Mouse (Mus musculus): ENCODE data around the gene Gm3952. TPM values are rescaled to one million over a fixed set of nuclear protein-coding genes. Genes with fewer than 3 reads are reported as not detected.

Gene Gm3952
- polyA plus RNA-seq, 1 experiment: not detected

DNA sequence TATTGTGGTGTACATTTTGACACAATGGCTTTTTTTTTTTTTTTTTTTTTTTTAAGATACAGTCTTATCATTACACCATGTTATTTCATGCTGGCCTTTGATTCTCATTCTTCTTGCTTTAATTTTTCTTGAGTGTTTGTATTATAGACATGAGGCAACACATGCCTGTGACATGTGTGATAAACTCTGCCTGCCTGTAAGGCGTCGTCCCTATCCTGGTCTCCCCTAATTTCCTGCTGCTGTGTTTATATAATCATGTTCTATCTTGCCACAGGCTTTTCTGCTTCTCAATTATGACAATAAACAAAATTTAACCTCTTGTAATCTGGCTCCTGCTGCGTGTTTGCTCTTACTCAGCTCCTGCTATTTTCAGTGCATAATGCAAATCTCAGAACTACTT, 100.5 kb downstream of the Gm3952 start:
- DNase-seq (ENCODE audit: low read depth): no peak
- TF ChIP-seq POLR2A (IDR thresholded peaks at IDR 0.05; ENCODE audit: borderline replicate concordance, extremely low read depth, insufficient read depth, insufficient read length, poor library complexity, severe bottlenecking) (no peak), CTCF (IDR thresholded peaks at IDR 0.05; ENCODE audit: borderline replicate concordance, extremely low read depth, insufficient read depth, insufficient read length) (no peak)

- no peak for DNase-seq (ENCODE audit: low read depth)
- no peak for TF ChIP-seq POLR2A (IDR thresholded peaks at IDR 0.05; ENCODE audit: borderline replicate concordance, extremely low read depth, insufficient read depth, insufficient read length, poor library complexity, severe bottlenecking)
- TF ChIP-seq CTCF (IDR thresholded peaks at IDR 0.05; ENCODE audit: borderline replicate concordance, extremely low read depth, insufficient read depth, insufficient read length): no peak
Observed at GRCm38 (mm10) chr8:128696701-128697397, 101.6 kb downstream of the Gm3952 start.

Other genes with a start within 250 kb of the Gm3952 start
- 58.8 and 74.0 TPM in 2 replicates for gene Itgb1, start 113.0 kb downstream of the Gm3952 start, polyA plus RNA-seq (2012; rRNA removed)